Mouse (Mus musculus) megakaryocyte progenitor cell, adult 5-6 weeks (primary cell): Measurements from ENCODE around the gene Ccdc27. TPM values are rescaled to one million over a fixed set of nuclear protein-coding genes. Genes with fewer than 3 reads are reported as not detected.

Experiments
- total RNA-seq, 2 experiments: library from RNA; stranded (forward) in 1 of 2; stranded (reverse) in 1 of 2; fragments of 157-497, 149-512 nt in 1 of 2; fragments of 200-1000 nt in 1 of 2; gene quantifications; 2 replicates each; pipeline versions ENCODE4 v1.2.3 to v1.2.4; 2015 to 2017

Gene Ccdc27
- total RNA-seq, 2 experiments from 2014 or later, result not detected

Other genes with a start within 250 kb of the Ccdc27 start
- 50.8 and 61.9 TPM in 2 replicates for gene A430005L14Rik, start 85.4 kb downstream of the Ccdc27 start, total RNA-seq (2015)
- 48.3 and 55.0 TPM in 2 replicates for gene A430005L14Rik, start 85.4 kb downstream of the Ccdc27 start, total RNA-seq (2017)
- gene Dffb, start 67.6 kb downstream of the Ccdc27 start, total RNA-seq (2015), result 8.6 and 11.4 TPM in 2 replicates
- gene Dffb, start 67.6 kb downstream of the Ccdc27 start, total RNA-seq (2017), result 13.7 and 14.1 TPM in 2 replicates
- 7.0 and 7.4 TPM in 2 replicates for gene Cep104, start 67.5 kb downstream of the Ccdc27 start, total RNA-seq (2015)
- gene Cep104, start 67.5 kb downstream of the Ccdc27 start, total RNA-seq (2017), result 4.7 and 5.6 TPM in 2 replicates
- gene Lrrc47, start 30.9 kb downstream of the Ccdc27 start, total RNA-seq (2015), result 11.1 and 11.3 TPM in 2 replicates
- gene Lrrc47, start 30.9 kb downstream of the Ccdc27 start, total RNA-seq (2017), result 25.5 and 49.3 TPM in 2 replicates
- 8.2 and 13.6 TPM in 2 replicates for gene Smim1, start 16.4 kb downstream of the Ccdc27 start, total RNA-seq (2015)
- gene Smim1, start 16.4 kb downstream of the Ccdc27 start, total RNA-seq (2017), result 2.6 and 4.6 TPM in 2 replicates
- gene Trp73, start 97.5 kb upstream of the Ccdc27 start, total RNA-seq (2015), result not detected in 2 replicates
- gene Trp73, start 97.5 kb upstream of the Ccdc27 start, total RNA-seq (2017), result not detected in 2 replicates
- gene Wrap73, start 99.7 kb upstream of the Ccdc27 start, total RNA-seq (2015), result 9.9 and 11.9 TPM in 2 replicates
- gene Wrap73, start 99.7 kb upstream of the Ccdc27 start, total RNA-seq (2017), result 9.1 and 13.0 TPM in 2 replicates
- 41.9 and 43.8 TPM in 2 replicates for gene Tprgl, start 118.0 kb upstream of the Ccdc27 start, total RNA-seq (2015)
- 22.9 and 32.9 TPM in 2 replicates for gene Tprgl, start 118.0 kb upstream of the Ccdc27 start, total RNA-seq (2017)
- gene Megf6, start 128.1 kb upstream of the Ccdc27 start, total RNA-seq (2015), result not detected in 2 replicates
- gene Megf6, start 128.1 kb upstream of the Ccdc27 start, total RNA-seq (2017), result 0.12 and 0.17 TPM in 2 replicates